Mouse (Mus musculus): ENCODE data around the gene Cnnm1. TPM values are rescaled to one million over a fixed set of nuclear protein-coding genes. Genes with fewer than 3 reads are reported as not detected.

Cnnm1 gene
- polyA plus RNA-seq (2012; fragmentation: generic; extraction: Trizol) = not detected

- H3K27me3 ChIP-seq (ENCODE audit: control insufficient read depth, insufficient read depth, insufficient read length) = peaks cover 27% of the 10 kb centered on the region
- no peak within 1 kb of the TSS for H3K4me2 ChIP-seq (ENCODE audit: low read depth)
- no peak within 1 kb of the TSS for H3ac ChIP-seq (ENCODE audit: control insufficient read depth, insufficient read length)
- no peak within 1 kb of the TSS for H3K4me3 ChIP-seq
- no peaks in the 10 kb centered on the region for H3K36me3 ChIP-seq (ENCODE audit: control insufficient read depth, insufficient read depth)
- TF ChIP-seq CEBPB (IDR thresholded peaks at IDR 0.05; ENCODE audit: insufficient read depth, poor library complexity, severe bottlenecking) (no peak), MAX (IDR thresholded peaks at IDR 0.05; ENCODE audit: low read depth) (no peak), USF1 (IDR thresholded peaks at IDR 0.05; ENCODE audit: low read depth) (no peak), TCF12 (IDR thresholded peaks at IDR 0.05; ENCODE audit: insufficient read depth, poor library complexity, severe bottlenecking) (no peak), E2F4 (IDR thresholded peaks at IDR 0.05; ENCODE audit: insufficient read depth) (no peak), REST (IDR thresholded peaks at IDR 0.05; ENCODE audit: insufficient read depth, insufficient read length) (no peak), TCF3 (IDR thresholded peaks at IDR 0.05; ENCODE audit: insufficient read length, low read depth) (no peak), MYOG (IDR thresholded peaks at IDR 0.05; ENCODE audit: control insufficient read depth in 1 of 3, insufficient read depth in 1 of 3, insufficient read length in 2 of 3, low read depth in 2 of 3) (no peak), SRF (IDR thresholded peaks at IDR 0.05; ENCODE audit: control insufficient read depth, insufficient read length, low read depth) (no peak), MYOD1 (IDR thresholded peaks at IDR 0.05; ENCODE audit: control insufficient read depth in 1 of 3, insufficient read length in 2 of 3, low read depth in 2 of 3) (no peak), POLR2AphosphoS2 (IDR thresholded peaks at IDR 0.05; ENCODE audit: insufficient read length, low read depth) (no peak), POLR2A (IDR thresholded peaks at IDR 0.05; ENCODE audit: insufficient read length, low read depth) (no peak)
- H3K79me2 ChIP-seq (ENCODE audit: control insufficient read depth, insufficient read depth) = no peaks in the 10 kb centered on the region
Measured at GRCm38 (mm10) chr19:43440112-43440737, at the start of gene Cnnm1. Cnnm1 (plus strand) TSS chr19:43440436.

DNA sequence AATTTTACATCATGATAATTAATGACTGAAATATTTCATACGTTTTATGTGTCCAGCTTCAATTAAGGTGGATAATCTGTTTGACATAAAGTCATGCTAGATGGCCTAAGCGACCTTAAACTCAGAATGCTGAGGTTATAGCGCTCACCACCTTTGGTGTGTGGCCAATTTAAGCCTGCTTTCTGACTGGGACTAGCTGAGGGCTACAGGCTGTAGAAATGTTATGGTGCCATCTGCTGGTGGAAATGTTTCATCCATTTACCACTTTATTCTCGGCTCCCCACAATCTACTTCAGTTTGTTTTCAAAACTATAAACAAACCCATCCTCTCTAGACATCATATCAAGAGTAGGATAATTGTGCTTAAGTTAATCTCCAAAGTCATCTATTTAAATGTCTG is 43.9 kb upstream of the Cnnm1 start:
- TF ChIP-seq TCF12 (IDR thresholded peaks at IDR 0.05; ENCODE audit: insufficient read depth, poor library complexity, severe bottlenecking) (no peak), MYOG (IDR thresholded peaks at IDR 0.05; ENCODE audit: control insufficient read depth in 1 of 3, insufficient read depth in 1 of 3, insufficient read length in 2 of 3, low read depth in 2 of 3) (no peak), MAX (IDR thresholded peaks at IDR 0.05; ENCODE audit: low read depth) (no peak), USF1 (IDR thresholded peaks at IDR 0.05; ENCODE audit: low read depth) (no peak), POLR2AphosphoS2 (IDR thresholded peaks at IDR 0.05; ENCODE audit: insufficient read length, low read depth) (no peak), E2F4 (IDR thresholded peaks at IDR 0.05; ENCODE audit: insufficient read depth) (no peak)
- Histone ChIP-seq H3K36me3 (ENCODE audit: control insufficient read depth, insufficient read depth) (no peaks in the 10 kb centered on the region), H3K79me2 (ENCODE audit: control insufficient read depth, insufficient read depth) (no peaks in the 10 kb centered on the region), H3K4me3 (no peak overlapping the region), H3K4me2 (ENCODE audit: low read depth) (no peak overlapping the region), H3K27me3 (ENCODE audit: control insufficient read depth, insufficient read depth, insufficient read length) (peaks cover 4% of the 10 kb centered on the region), H3ac (ENCODE audit: control insufficient read depth, insufficient read length) (no peak overlapping the region)

DNA sequence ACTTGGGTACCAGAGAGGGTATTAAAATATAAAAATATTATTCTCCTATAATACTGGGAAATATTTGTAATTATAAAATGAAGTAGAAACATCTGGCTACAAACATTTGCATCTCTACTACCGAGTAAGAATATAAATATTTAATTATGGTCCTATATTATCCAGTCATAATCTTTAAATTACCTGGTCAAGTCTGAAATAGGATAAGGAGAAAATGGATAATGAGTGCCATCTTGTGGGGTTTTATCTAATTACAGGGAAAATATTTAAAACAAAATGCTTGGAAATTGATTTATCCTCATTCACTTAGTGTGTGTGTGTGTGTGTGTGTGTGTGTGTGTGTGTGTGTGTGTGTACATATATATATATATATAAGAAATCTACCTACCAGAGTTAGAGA is 33.1 kb upstream of the Cnnm1 start:
- no peaks in the 10 kb centered on the region for H3K36me3 ChIP-seq (ENCODE audit: control insufficient read depth, insufficient read depth)
- H3ac ChIP-seq (ENCODE audit: control insufficient read depth, insufficient read length) = no peak overlapping the region
- TF ChIP-seq MYOD1 (IDR thresholded peaks at IDR 0.05; ENCODE audit: control insufficient read depth in 1 of 3, insufficient read length in 2 of 3, low read depth in 2 of 3) (no peak), USF1 (IDR thresholded peaks at IDR 0.05; ENCODE audit: low read depth) (no peak), POLR2A (IDR thresholded peaks at IDR 0.05; ENCODE audit: insufficient read length, low read depth) (no peak), CEBPB (IDR thresholded peaks at IDR 0.05; ENCODE audit: insufficient read depth, poor library complexity, severe bottlenecking) (no peak), POLR2AphosphoS2 (IDR thresholded peaks at IDR 0.05; ENCODE audit: insufficient read length, low read depth) (no peak), MYOG (IDR thresholded peaks at IDR 0.05; ENCODE audit: control insufficient read depth in 1 of 3, insufficient read depth in 1 of 3, insufficient read length in 2 of 3, low read depth in 2 of 3) (no peak), TCF3 (IDR thresholded peaks at IDR 0.05; ENCODE audit: insufficient read length, low read depth) (no peak), REST (IDR thresholded peaks at IDR 0.05; ENCODE audit: insufficient read depth, insufficient read length) (no peak), E2F4 (IDR thresholded peaks at IDR 0.05; ENCODE audit: insufficient read depth) (no peak), SRF (IDR thresholded peaks at IDR 0.05; ENCODE audit: control insufficient read depth, insufficient read length, low read depth) (no peak), TCF12 (IDR thresholded peaks at IDR 0.05; ENCODE audit: insufficient read depth, poor library complexity, severe bottlenecking) (no peak), MAX (IDR thresholded peaks at IDR 0.05; ENCODE audit: low read depth) (no peak)
- H3K27me3 ChIP-seq (ENCODE audit: control insufficient read depth, insufficient read depth, insufficient read length) = no peaks in the 10 kb centered on the region
- H3K4me3 ChIP-seq = no peak overlapping the region
- H3K4me2 ChIP-seq (ENCODE audit: low read depth) = no peak overlapping the region
- no peaks in the 10 kb centered on the region for H3K79me2 ChIP-seq (ENCODE audit: control insufficient read depth, insufficient read depth)

- Histone ChIP-seq H3K36me3 (ENCODE audit: control insufficient read depth, insufficient read depth) (no peaks in the 10 kb centered on the region), H3K27me3 (ENCODE audit: control insufficient read depth, insufficient read depth, insufficient read length) (no peaks in the 10 kb centered on the region), H3ac (ENCODE audit: control insufficient read depth, insufficient read length) (no peak overlapping the region), H3K4me2 (ENCODE audit: low read depth) (no peak overlapping the region), H3K79me2 (ENCODE audit: control insufficient read depth, insufficient read depth) (no peaks in the 10 kb centered on the region), H3K4me3 (no peak overlapping the region)
- TF ChIP-seq MAX (IDR thresholded peaks at IDR 0.05; ENCODE audit: low read depth) (no peak), SRF (IDR thresholded peaks at IDR 0.05; ENCODE audit: control insufficient read depth, insufficient read length, low read depth) (no peak), TCF3 (IDR thresholded peaks at IDR 0.05; ENCODE audit: insufficient read length, low read depth) (no peak), TCF12 (IDR thresholded peaks at IDR 0.05; ENCODE audit: insufficient read depth, poor library complexity, severe bottlenecking) (no peak), POLR2A (IDR thresholded peaks at IDR 0.05; ENCODE audit: insufficient read length, low read depth) (no peak), REST (IDR thresholded peaks at IDR 0.05; ENCODE audit: insufficient read depth, insufficient read length) (no peak), MYOD1 (IDR thresholded peaks at IDR 0.05; ENCODE audit: control insufficient read depth in 1 of 3, insufficient read length in 2 of 3, low read depth in 2 of 3) (no peak), E2F4 (IDR thresholded peaks at IDR 0.05; ENCODE audit: insufficient read depth) (no peak), POLR2AphosphoS2 (IDR thresholded peaks at IDR 0.05; ENCODE audit: insufficient read length, low read depth) (no peak), MYOG (IDR thresholded peaks at IDR 0.05; ENCODE audit: control insufficient read depth in 1 of 3, insufficient read depth in 1 of 3, insufficient read length in 2 of 3, low read depth in 2 of 3) (no peak), USF1 (IDR thresholded peaks at IDR 0.05; ENCODE audit: low read depth) (no peak)
Measured at GRCm38 (mm10) chr19:43415565-43415964, 24.7 kb upstream of the Cnnm1 start.
